Mouse (Mus musculus): ENCODE data around the gene Fam111a. TPM values are rescaled to one million over a fixed set of nuclear protein-coding genes. Genes with fewer than 3 reads are reported as not detected.
"Not testable (repeated sequence)": the region's sequence is repeated elsewhere in the genome, so short reads cannot be mapped to it uniquely, and the experiment has no call there.

Gene Fam111a
- 6.2 and 6.9 TPM in 2 replicates for polyA plus RNA-seq (2015; fragmentation: Nextera tagmentation; extraction: Ambion mirVana)

DNA sequence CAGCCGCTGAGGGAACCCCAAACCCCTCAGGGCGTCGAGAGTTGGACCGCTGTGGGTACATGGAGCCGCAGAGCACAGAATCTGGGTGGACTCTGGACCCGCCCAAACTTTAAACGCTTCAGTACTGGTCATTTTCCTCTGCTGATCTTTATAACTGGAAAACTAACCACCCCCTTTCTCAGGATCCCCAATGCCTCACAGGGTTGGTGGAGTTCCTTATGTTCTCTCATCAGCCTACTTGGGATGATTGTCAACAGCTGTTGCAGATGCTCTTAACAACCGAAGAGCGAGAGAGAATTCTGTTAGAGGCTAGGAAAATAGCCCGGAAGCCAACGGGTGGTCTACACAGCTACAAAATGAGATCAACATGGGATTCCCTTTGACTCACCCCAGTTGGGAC lies at the start of gene Fam111a:
Fam111a (plus strand) TSS at position 301 of the 400 bp plus-strand sequence.
- H3K27ac ChIP-seq (ENCODE audit: low read depth, low read length); H3K36me3 ChIP-seq (ENCODE audit: control insufficient read depth, insufficient read depth, low read length); H3K4me3 ChIP-seq (ENCODE audit: low read length); H3K27me3 ChIP-seq (replicated peaks; ENCODE audit: control insufficient read depth, insufficient read depth, low read length); H3K4me1 ChIP-seq (ENCODE audit: control insufficient read depth, insufficient read depth, low read depth, low read length); H3K4me2 ChIP-seq (ENCODE audit: low read length); ATAC-seq; H3K9ac ChIP-seq (ENCODE audit: low read depth, low read length); H3K9me3 ChIP-seq (ENCODE audit: control insufficient read depth, low read length): not testable (repeated sequence)
- 95% methylated on average over 11 of the region's 11 CpGs for WGBS

DNA sequence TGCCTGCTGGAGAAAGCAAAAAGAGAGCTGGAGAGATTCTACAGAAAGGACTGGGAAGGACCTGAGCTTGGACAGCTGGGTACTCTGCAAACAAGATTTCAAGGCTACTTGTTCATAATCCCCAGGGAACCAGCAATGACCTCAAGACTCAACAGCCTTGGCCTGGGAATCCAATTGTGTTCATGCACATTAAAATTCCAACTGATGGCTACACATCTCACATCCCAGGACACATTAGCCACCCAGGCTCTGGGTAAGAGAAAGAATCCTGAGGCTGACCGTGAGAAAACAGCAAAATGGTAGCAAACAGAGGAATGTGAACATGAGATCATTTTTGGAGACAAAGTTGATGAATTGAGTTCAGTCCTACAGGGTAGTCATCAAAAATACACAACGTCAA lies 49.3 kb upstream of the Fam111a start:
- whole genome bisulfite sequencing: 43% methylated on average over 2 of the region's 2 CpGs
- H3K27me3 ChIP-seq (replicated peaks; ENCODE audit: control insufficient read depth, insufficient read depth, low read length): no peaks in the 10 kb centered on the region
- H3K27ac ChIP-seq (ENCODE audit: low read depth, low read length): no peak overlapping the region
- no peak overlapping the region for H3K4me3 ChIP-seq (ENCODE audit: low read length)
- peaks cover 23% of the 10 kb centered on the region for H3K4me1 ChIP-seq (ENCODE audit: control insufficient read depth, insufficient read depth, low read depth, low read length)
- no peaks in the 10 kb centered on the region for H3K9me3 ChIP-seq (ENCODE audit: control insufficient read depth, low read length)
- peaks cover 9% of the 10 kb centered on the region for H3K36me3 ChIP-seq (ENCODE audit: control insufficient read depth, insufficient read depth, low read length)
- H3K4me2 ChIP-seq (ENCODE audit: low read length): no peak overlapping the region
- no peak overlapping the region for H3K9ac ChIP-seq (ENCODE audit: low read depth, low read length)
- no peak for ATAC-seq

DNA sequence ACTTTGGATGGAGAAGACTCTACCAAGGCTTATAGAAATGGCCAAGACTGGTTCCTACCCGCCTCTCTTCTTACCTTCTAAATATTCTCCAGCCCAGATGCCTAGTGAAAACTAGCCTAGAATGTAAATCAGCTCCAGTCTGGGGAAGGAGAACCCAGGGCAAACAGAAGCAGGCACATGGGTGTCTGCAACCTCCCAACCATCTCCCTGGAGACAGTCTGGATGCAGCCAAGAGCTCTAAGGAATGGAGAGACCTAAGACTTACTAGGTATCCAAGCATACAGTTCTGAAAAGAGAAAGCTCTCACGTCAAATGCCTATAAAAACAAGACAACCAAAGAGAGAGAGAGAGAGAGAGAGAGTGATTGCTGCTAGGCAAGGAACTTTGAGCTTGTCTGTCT lies 47.6 kb upstream of the Fam111a start:
- H3K27me3 ChIP-seq (replicated peaks; ENCODE audit: control insufficient read depth, insufficient read depth, low read length): no peaks in the 10 kb centered on the region
- ATAC-seq: no peak
- WGBS: 20% methylated on average over 2 of the region's 2 CpGs
- peak overlapping the region; percentile 10; the same call in 1 of the 2 replicates for H3K4me2 ChIP-seq (ENCODE audit: low read length)
- no peak overlapping the region; the same call in 1 of the 2 replicates for H3K27ac ChIP-seq (ENCODE audit: low read depth, low read length)
- no peaks in the 10 kb centered on the region for H3K36me3 ChIP-seq (ENCODE audit: control insufficient read depth, insufficient read depth, low read length)
- no peak overlapping the region for H3K4me3 ChIP-seq (ENCODE audit: low read length)
- H3K9ac ChIP-seq (ENCODE audit: low read depth, low read length): no peak overlapping the region
- no peaks in the 10 kb centered on the region for H3K9me3 ChIP-seq (ENCODE audit: control insufficient read depth, low read length)
- peaks cover 23% of the 10 kb centered on the region for H3K4me1 ChIP-seq (ENCODE audit: control insufficient read depth, insufficient read depth, low read depth, low read length)

DNA sequence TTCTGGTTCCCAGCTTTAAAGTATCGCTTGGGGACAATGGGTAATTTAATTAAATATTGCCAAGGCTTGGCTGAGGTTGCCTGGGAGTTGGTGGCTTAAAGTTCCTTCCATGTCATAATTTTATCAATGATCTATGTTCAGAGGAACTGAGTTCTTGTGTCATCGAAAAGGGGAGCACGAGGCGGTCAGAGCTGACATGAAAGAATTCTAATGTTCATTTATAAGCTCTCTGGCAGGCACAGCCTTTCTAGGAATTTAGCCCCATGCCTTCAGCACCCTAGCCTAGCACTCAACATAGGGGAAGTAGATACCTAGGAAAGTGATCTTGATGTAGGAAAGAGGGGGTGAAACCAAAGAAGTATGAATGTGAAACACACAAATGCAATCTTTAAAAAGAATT lies 47.2 kb upstream of the Fam111a start:
- peak overlapping the region; percentile 83 for H3K4me2 ChIP-seq (ENCODE audit: low read length)
- H3K9ac ChIP-seq (ENCODE audit: low read depth, low read length): no peak overlapping the region
- no peaks in the 10 kb centered on the region for H3K27me3 ChIP-seq (replicated peaks; ENCODE audit: control insufficient read depth, insufficient read depth, low read length)
- no peak overlapping the region for H3K4me3 ChIP-seq (ENCODE audit: low read length)
- 33% methylated on average over 4 of the region's 4 CpGs for WGBS
- H3K9me3 ChIP-seq (ENCODE audit: control insufficient read depth, low read length): no peaks in the 10 kb centered on the region
- peaks cover 22% of the 10 kb centered on the region for H3K4me1 ChIP-seq (ENCODE audit: control insufficient read depth, insufficient read depth, low read depth, low read length)
- no peaks in the 10 kb centered on the region for H3K36me3 ChIP-seq (ENCODE audit: control insufficient read depth, insufficient read depth, low read length)
- H3K27ac ChIP-seq (ENCODE audit: low read depth, low read length): peak overlapping the region; percentile 35; the same call in 1 of the 2 replicates
- no peak for ATAC-seq

DNA sequence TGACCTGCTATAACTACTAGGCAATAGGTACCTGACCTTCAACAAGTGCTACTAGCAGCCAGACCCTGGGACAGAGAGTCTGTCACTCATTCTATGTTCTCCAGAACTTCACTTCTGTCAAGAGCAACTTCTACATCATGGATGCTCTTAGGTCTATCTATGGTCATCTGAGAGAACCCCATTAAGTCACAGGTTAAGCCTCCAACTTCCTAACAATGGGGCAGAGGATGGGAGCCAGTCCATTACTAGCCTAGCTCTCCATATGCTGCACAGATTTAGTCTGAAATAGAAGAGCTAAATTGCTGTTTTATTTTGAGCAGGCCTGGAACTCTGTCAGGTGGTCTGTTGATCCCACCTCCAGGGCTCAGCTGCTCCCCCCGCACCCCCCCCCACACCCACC lies 46.6 kb upstream of the Fam111a start:
- Histone ChIP-seq H3K4me3 (ENCODE audit: low read length) (peak overlapping the region; percentile 69; the same call in 1 of the 2 replicates), H3K36me3 (ENCODE audit: control insufficient read depth, insufficient read depth, low read length) (no peaks in the 10 kb centered on the region), H3K27ac (ENCODE audit: low read depth, low read length) (peak overlapping the region; percentile 93), H3K4me1 (ENCODE audit: control insufficient read depth, insufficient read depth, low read depth, low read length) (peaks cover 19% of the 10 kb centered on the region), H3K9me3 (ENCODE audit: control insufficient read depth, low read length) (no peaks in the 10 kb centered on the region), H3K4me2 (ENCODE audit: low read length) (peak overlapping the region; percentile 83), H3K27me3 (replicated peaks; ENCODE audit: control insufficient read depth, insufficient read depth, low read length) (no peaks in the 10 kb centered on the region), H3K9ac (ENCODE audit: low read depth, low read length) (no peak overlapping the region)
- no peak for ATAC-seq
- 17% methylated on average over 1 of the region's 1 CpGs for WGBS

DNA sequence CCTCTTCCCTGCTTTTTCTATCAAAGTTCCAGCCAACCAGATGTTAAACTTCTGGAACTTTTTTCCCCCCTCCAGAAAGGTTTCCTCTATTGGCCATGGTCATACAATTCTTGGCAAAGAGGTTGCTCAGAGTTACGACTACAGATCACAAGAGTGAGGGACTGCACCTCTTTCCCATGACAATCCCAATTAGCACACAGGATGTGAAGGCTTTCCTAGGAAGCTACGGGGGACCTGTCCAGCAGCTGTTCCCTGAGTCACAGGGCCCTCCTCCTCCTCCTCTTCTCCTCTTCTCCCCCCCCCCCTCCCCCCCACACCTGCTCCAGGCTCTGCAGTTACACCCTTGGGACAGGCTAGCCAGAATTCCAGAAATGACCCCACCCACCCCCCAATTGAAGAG lies 46.1 kb upstream of the Fam111a start:
- Histone ChIP-seq H3K27ac (ENCODE audit: low read depth, low read length) (peak overlapping the region; percentile 93), H3K27me3 (replicated peaks; ENCODE audit: control insufficient read depth, insufficient read depth, low read length) (no peaks in the 10 kb centered on the region), H3K9ac (ENCODE audit: low read depth, low read length) (peak overlapping the region; percentile 85), H3K4me3 (ENCODE audit: low read length) (peak overlapping the region; percentile 69), H3K36me3 (ENCODE audit: control insufficient read depth, insufficient read depth, low read length) (no peaks in the 10 kb centered on the region), H3K9me3 (ENCODE audit: control insufficient read depth, low read length) (no peaks in the 10 kb centered on the region), H3K4me1 (ENCODE audit: control insufficient read depth, insufficient read depth, low read depth, low read length) (peaks cover 19% of the 10 kb centered on the region), H3K4me2 (ENCODE audit: low read length) (peak overlapping the region; percentile 83)
- 3% methylated on average over 2 of the region's 2 CpGs for WGBS
- ATAC-seq: no peak

DNA sequence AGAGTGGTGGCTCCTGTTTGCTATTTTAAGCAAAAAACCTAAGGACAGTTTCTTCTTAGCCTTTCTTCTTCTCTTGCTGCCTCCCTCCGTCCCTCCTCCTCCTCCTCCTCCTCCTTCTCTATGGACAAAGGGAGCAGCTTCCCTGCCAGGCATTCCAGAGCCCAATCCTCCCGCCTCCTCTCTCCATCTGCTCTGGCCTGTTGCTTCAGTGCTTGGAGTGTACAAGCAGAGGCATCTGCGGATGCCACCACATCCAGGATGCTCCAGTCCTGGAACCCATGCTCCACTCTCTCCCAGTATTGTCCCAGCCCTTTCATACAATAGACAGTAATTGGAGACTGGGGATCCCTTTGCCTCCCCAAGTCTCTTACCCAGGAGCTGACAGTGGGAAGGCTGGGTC lies 45.4 kb upstream of the Fam111a start:
- Histone ChIP-seq H3K36me3 (ENCODE audit: control insufficient read depth, insufficient read depth, low read length) (no peaks in the 10 kb centered on the region), H3K4me3 (ENCODE audit: low read length) (peak overlapping the region; percentile 69), H3K27me3 (replicated peaks; ENCODE audit: control insufficient read depth, insufficient read depth, low read length) (no peaks in the 10 kb centered on the region), H3K9me3 (ENCODE audit: control insufficient read depth, low read length) (no peaks in the 10 kb centered on the region), H3K4me2 (ENCODE audit: low read length) (peak overlapping the region; percentile 83), H3K9ac (ENCODE audit: low read depth, low read length) (peak overlapping the region; percentile 85), H3K4me1 (ENCODE audit: control insufficient read depth, insufficient read depth, low read depth, low read length) (peaks cover 14% of the 10 kb centered on the region), H3K27ac (ENCODE audit: low read depth, low read length) (peak overlapping the region; percentile 93)
- 0% methylated on average over 3 of the region's 3 CpGs for WGBS
- ATAC-seq: peak; percentile 28; the same call in 1 of the 2 replicates

DNA sequence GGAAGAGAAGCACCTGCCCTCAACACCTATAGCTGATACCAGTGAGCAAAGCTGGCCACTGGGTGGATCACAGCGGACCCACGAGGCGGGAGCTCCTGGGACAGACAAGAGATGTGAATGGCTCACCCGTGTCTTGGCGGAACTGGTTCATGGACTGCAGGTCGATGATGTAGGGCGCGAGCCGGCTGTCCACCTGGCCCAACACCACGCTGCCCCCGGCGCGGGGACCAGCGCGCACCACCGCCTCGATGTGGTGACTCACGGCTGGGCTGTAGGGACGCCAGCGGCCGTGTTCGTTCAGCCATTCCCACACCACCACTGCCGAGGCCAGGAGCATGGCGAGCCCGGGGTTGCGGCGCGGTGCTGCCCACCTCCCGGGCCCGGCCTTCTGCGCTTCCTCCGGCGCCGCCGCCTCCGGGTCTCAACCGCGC lies 44.6 kb upstream of the Fam111a start:
- Histone ChIP-seq H3K4me1 (ENCODE audit: control insufficient read depth, insufficient read depth, low read depth, low read length) (peaks cover 13% of the 10 kb centered on the region), H3K27me3 (replicated peaks; ENCODE audit: control insufficient read depth, insufficient read depth, low read length) (no peaks in the 10 kb centered on the region), H3K27ac (ENCODE audit: low read depth, low read length) (peak overlapping the region; percentile 93), H3K4me3 (ENCODE audit: low read length) (peak overlapping the region; percentile 69), H3K9me3 (ENCODE audit: control insufficient read depth, low read length) (no peaks in the 10 kb centered on the region), H3K4me2 (ENCODE audit: low read length) (peak overlapping the region; percentile 83), H3K36me3 (ENCODE audit: control insufficient read depth, insufficient read depth, low read length) (no peaks in the 10 kb centered on the region), H3K9ac (ENCODE audit: low read depth, low read length) (peak overlapping the region; percentile 85)
- under 1% methylated on average over 37 of the region's 38 CpGs for WGBS
- peak; percentile 63 for ATAC-seq

DNA sequence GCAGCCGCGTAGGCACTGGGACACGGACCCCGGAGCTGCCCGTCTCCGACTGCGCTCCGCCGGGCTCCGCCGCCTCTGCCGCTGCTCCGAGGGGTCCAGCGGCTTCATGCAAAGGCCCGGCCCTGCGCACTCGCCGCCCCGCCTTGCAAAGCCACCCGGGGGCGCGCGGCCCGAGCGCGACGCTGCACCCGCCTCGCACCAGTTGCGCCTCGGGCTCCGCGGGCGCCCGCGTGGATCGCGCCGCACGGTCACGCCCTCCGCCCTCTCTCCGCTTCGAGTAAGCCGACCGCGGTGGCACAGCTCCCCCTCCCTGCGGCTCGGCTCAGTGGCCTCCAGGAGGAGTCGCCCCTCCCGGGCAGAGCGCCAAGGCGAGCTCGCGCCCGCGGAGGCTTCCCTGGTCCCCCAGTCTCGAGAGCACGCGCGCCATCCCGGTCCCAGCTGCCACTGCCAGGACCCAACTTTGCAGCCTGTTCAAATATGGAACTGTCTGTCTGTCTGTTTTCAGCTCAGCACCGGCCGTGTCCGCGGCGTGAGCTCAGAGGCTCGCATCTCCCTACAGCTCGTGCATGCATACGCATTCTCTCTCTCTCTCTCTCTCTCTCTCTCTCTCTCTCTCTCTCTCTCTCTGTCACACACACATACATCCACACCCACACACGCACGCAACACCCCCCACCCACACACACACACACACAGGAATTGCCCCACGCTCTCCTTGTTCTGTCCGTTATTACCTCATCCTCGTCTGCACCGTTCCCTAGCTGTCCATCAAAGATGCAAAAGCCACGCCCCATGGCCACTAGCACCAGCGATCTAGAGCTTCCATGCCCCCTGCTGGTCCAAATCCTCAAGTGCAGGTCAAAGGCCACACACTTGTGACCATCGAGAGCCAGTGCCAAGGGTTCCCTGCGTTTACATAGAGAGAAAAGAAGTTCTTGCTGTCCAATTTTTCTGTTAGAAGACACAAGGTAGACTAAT lies 43.9 kb upstream of the Fam111a start, which contains the start of gene Dtx4:
Dtx4 (minus strand) TSS at position 85 of the 978 bp plus-strand sequence.
- under 1% methylated on average over 71 of the region's 80 CpGs for WGBS
- peak; percentile 91 for ATAC-seq
- Histone ChIP-seq H3K9ac (ENCODE audit: low read depth, low read length) (peak within 1 kb of the TSS; percentile 85), H3K4me2 (ENCODE audit: low read length) (peak within 1 kb of the TSS; percentile 83), H3K4me1 (ENCODE audit: control insufficient read depth, insufficient read depth, low read depth, low read length) (peaks cover 13% of the 10 kb centered on the region), H3K27ac (ENCODE audit: low read depth, low read length) (peak within 1 kb of the TSS; percentile 93), H3K27me3 (replicated peaks; ENCODE audit: control insufficient read depth, insufficient read depth, low read length) (no peaks in the 10 kb centered on the region), H3K36me3 (ENCODE audit: control insufficient read depth, insufficient read depth, low read length) (no peaks in the 10 kb centered on the region), H3K4me3 (ENCODE audit: low read length) (peak within 1 kb of the TSS; percentile 69), H3K9me3 (ENCODE audit: control insufficient read depth, low read length) (no peaks in the 10 kb centered on the region)
